Comparison of ENCODE assay signal across 24 mouse cellular contexts in genomic region chr8:25373276-25373675, GRCm38 (mm10).
DNase-seq lines count a peak whose midpoint lies in the region; ATAC-seq lines count a peak whose summit lies in the region.
"Had no signal": no experiment of that assay in that cellular context is flagged by ENCODE, and none has a peak within 500 bp of the region (broad histone marks: within the 10 kb centered on the region; RNA-seq: fewer than 3 reads in every experiment).

No protein-coding gene starts in this region.

- H3K4me2 ChIP-seq in kidney, embryonic 16.5 days (replicated peaks; ENCODE audit: low read depth, low read length): no peak overlapping the region
- no peak overlapping the region for H3K4me2 ChIP-seq in kidney, embryonic 14.5 days (replicated peaks; ENCODE audit: low read depth, low read length)
- H3K4me2 ChIP-seq in midbrain, embryonic 14.5 days (ENCODE audit: low read length): no peak overlapping the region
- no peak overlapping the region for H3K4me2 ChIP-seq in midbrain, embryonic 15.5 days
- H3K4me2 ChIP-seq: forebrain, embryonic 13.5 days; neural tube, embryonic 15.5 days had no signal

- no peak overlapping the region for H3K9ac ChIP-seq in kidney, embryonic 16.5 days (replicated peaks; ENCODE audit: low read length)
- H3K9ac ChIP-seq in kidney, embryonic 14.5 days (ENCODE audit: low read depth, low read length): no peak overlapping the region
- H3K9ac ChIP-seq in midbrain, embryonic 14.5 days (replicated peaks; ENCODE audit: low read length): no peak overlapping the region
- no peak overlapping the region for H3K9ac ChIP-seq in midbrain, embryonic 15.5 days
- H3K9ac ChIP-seq: forebrain, embryonic 13.5 days; neural tube, embryonic 15.5 days had no signal

- no peak overlapping the region for H3K4me3 ChIP-seq in kidney, embryonic 16.5 days (ENCODE audit: low read length)
- H3K4me3 ChIP-seq in kidney, embryonic 14.5 days (ENCODE audit: low read length): no peak overlapping the region
- H3K4me3 ChIP-seq in midbrain, embryonic 14.5 days (replicated peaks; ENCODE audit: low read depth, low read length): no peak overlapping the region
- no peak overlapping the region for H3K4me3 ChIP-seq in midbrain, embryonic 15.5 days
- H3K4me3 ChIP-seq: forebrain, embryonic 13.5 days; heart, adult 2 months; neural tube, embryonic 15.5 days had no signal

- no peak overlapping the region for H3K27ac ChIP-seq in kidney, embryonic 16.5 days (ENCODE audit: low read length)
- H3K27ac ChIP-seq in kidney, embryonic 14.5 days (ENCODE audit: low read depth, low read length): no peak overlapping the region; the same call in 1 of the 2 replicates
- no peak overlapping the region for H3K27ac ChIP-seq in midbrain, embryonic 14.5 days (replicated peaks; ENCODE audit: low read depth, low read length)
- no peak overlapping the region; the same call in 1 of the 2 replicates for H3K27ac ChIP-seq in midbrain, embryonic 15.5 days
- H3K27ac ChIP-seq: forebrain, embryonic 13.5 days; heart, adult 2 months; neural tube, embryonic 15.5 days had no signal

- peak; percentile 47; the same call in 1 of the 2 replicates for ATAC-seq in kidney, embryonic 16.5 days (ENCODE audit: low FRiP score, low TSS enrichment)
- ATAC-seq in kidney, embryonic 14.5 days (ENCODE audit: low FRiP score, low TSS enrichment): no peak
- no peak for ATAC-seq in midbrain, embryonic 14.5 days (ENCODE audit: low FRiP score, low TSS enrichment)
- ATAC-seq in midbrain, embryonic 15.5 days (replicated peaks): no peak
- ATAC-seq: forebrain, embryonic 13.5 days; hindbrain, embryonic 16.5 days; intestine, postnatal 0 days had no signal

- H3K9me3 ChIP-seq in kidney, embryonic 16.5 days (ENCODE audit: low read length): no peaks in the 10 kb centered on the region
- peaks cover 2% of the 10 kb centered on the region; the same call in 1 of the 2 replicates for H3K9me3 ChIP-seq in kidney, embryonic 14.5 days (ENCODE audit: control insufficient read depth, low read length)
- no peaks in the 10 kb centered on the region for H3K9me3 ChIP-seq in midbrain, embryonic 14.5 days (ENCODE audit: control insufficient read depth, low read length)
- H3K9me3 ChIP-seq in midbrain, embryonic 15.5 days: no peaks in the 10 kb centered on the region
- H3K9me3 ChIP-seq: forebrain, embryonic 13.5 days; G1E; neural tube, embryonic 15.5 days had no signal

- no peaks in the 10 kb centered on the region for H3K36me3 ChIP-seq in kidney, embryonic 16.5 days (ENCODE audit: insufficient read depth, low read length)
- no peaks in the 10 kb centered on the region for H3K36me3 ChIP-seq in kidney, embryonic 14.5 days (ENCODE audit: control insufficient read depth, insufficient read depth, low read length)
- H3K36me3 ChIP-seq in midbrain, embryonic 14.5 days (ENCODE audit: control insufficient read depth, insufficient read depth, low read length): no peaks in the 10 kb centered on the region
- no peaks in the 10 kb centered on the region for H3K36me3 ChIP-seq in midbrain, embryonic 15.5 days (replicated peaks)
- H3K36me3 ChIP-seq: G1E; neural tube, embryonic 15.5 days had no signal

- H3K27me3 ChIP-seq in kidney, embryonic 16.5 days (ENCODE audit: insufficient read depth, low read length): no peaks in the 10 kb centered on the region
- H3K27me3 ChIP-seq in kidney, embryonic 14.5 days (ENCODE audit: control insufficient read depth, insufficient read depth, low read length): no peaks in the 10 kb centered on the region
- H3K27me3 ChIP-seq in midbrain, embryonic 14.5 days (ENCODE audit: control insufficient read depth, insufficient read depth, low read length): no peaks in the 10 kb centered on the region; the same call in 1 of the 2 replicates
- no peaks in the 10 kb centered on the region for H3K27me3 ChIP-seq in midbrain, embryonic 15.5 days (replicated peaks)
- H3K27me3 ChIP-seq: forebrain, embryonic 13.5 days; neural tube, embryonic 15.5 days had no signal

- H3K4me1 ChIP-seq in kidney, embryonic 16.5 days (ENCODE audit: insufficient read depth, low read length): peaks cover 14% of the 10 kb centered on the region
- H3K4me1 ChIP-seq in kidney, embryonic 14.5 days (ENCODE audit: control insufficient read depth, insufficient read depth, low read length): peaks cover 8% of the 10 kb centered on the region
- H3K4me1 ChIP-seq in midbrain, embryonic 14.5 days (ENCODE audit: control insufficient read depth, insufficient read depth, low read length): peaks cover 7% of the 10 kb centered on the region
- H3K4me1 ChIP-seq in midbrain, embryonic 15.5 days: peaks cover 7% of the 10 kb centered on the region

- DNase-seq in adrenal gland, postnatal 14 days: peak; percentile 45
- DNase-seq in adrenal gland, postnatal 4 days (ENCODE audit: low spot score in 2 of 2): no peak
- peak; percentile 58 for DNase-seq in midbrain, embryonic 14.5 days
- DNase-seq in retina, postnatal 7 days (ENCODE audit: low read depth, low spot score): peak; percentile 33
- no peak for DNase-seq in cerebellum, adult 11-12 months
- DNase-seq: cerebellum, adult 11 months; cerebellum, postnatal 14 days; embryo, embryonic 11 days; gastrocnemius, postnatal 14 days; heart, adult 2 months; heart, postnatal 36 days; left cerebral cortex, postnatal 4 days; liver; lung, postnatal 4 days; right cerebral cortex, postnatal 4 days; thymus, postnatal 14 days had no signal

- WGBS in kidney, embryonic 16.5 days: 45% methylated on average over 8 of the region's 8 CpGs
- WGBS in kidney, embryonic 14.5 days: 50% methylated on average over 8 of the region's 8 CpGs
- 31% methylated on average over 8 of the region's 8 CpGs for WGBS in midbrain, embryonic 14.5 days
- WGBS in midbrain, embryonic 15.5 days: 41% methylated on average over 8 of the region's 8 CpGs

Comparison
In these comparisons a context has a peak if more than half of its experiments do, and no peak if none do; other contexts are left out.
1. DNase-seq: peak in adrenal gland, postnatal 14 days (single experiment), midbrain, embryonic 14.5 days (single experiment) and retina, postnatal 7 days (single experiment); none in adrenal gland, postnatal 4 days (0 of 2) and cerebellum, adult 11-12 months (single experiment).